Mouse (Mus musculus) MEL (cell line): ENCODE measurements at regions not wholly inside any gene's neighbourhood (a gene's known extent, or its start where the extent isn't known, plus 50 kb on each side); places are given as distances from the start of the nearest gene placed in this dataset.

Experiments used
- CHD1 ChIP-seq: IDR thresholded peaks from 2 replicates; pipeline ENCODE4 v1.6.1; 2012; ENCODE audit warnings: low read depth, mild to moderate bottlenecking, inconsistent platforms, low read length, improper control_type of control experiment
- CHD2 ChIP-seq: IDR thresholded peaks from 2 replicates; pipeline ENCODE4 v1.6.1; 2011; ENCODE audit warnings: low read length, improper control_type of control experiment
- CTCF ChIP-seq, 3 experiments: IDR thresholded peaks in 2 of 3; conservative IDR thresholded peaks in 1 of 3; 2 replicates each; pipeline ENCODE4 v1.5.1; 2011 to 2012; ENCODE audit warnings: low read length in 3 of 3, low read depth in 2 of 3, mild to moderate bottlenecking in 2 of 3, improper control_type of control experiment in 1 of 3, inconsistent platforms in 1 of 3, mixed read lengths in 1 of 3, moderate library complexity in 1 of 3; ENCODE audit not compliant: control insufficient read depth in 1 of 3, insufficient read depth in 1 of 3, poor library complexity in 1 of 3, severe bottlenecking in 1 of 3
- EP300 ChIP-seq, 2 experiments: IDR thresholded peaks; 2 replicates each; pipeline ENCODE4 v1.6.1; 2011; ENCODE audit warnings: improper control_type of control experiment in 2 of 2, low read length in 2 of 2, low read depth in 1 of 2, mild to moderate bottlenecking in 1 of 2
- ETS1 ChIP-seq: IDR thresholded peaks from 2 replicates; pipeline ENCODE4 v1.6.1; 2012; ENCODE audit warnings: low read depth, mild to moderate bottlenecking, inconsistent platforms, low read length, improper control_type of control experiment, moderate library complexity
- JUND ChIP-seq: IDR thresholded peaks from 2 replicates; pipeline ENCODE4 v1.6.1; 2011; ENCODE audit warnings: low read depth, mild to moderate bottlenecking, improper control_type of control experiment, low read length
- MAFK ChIP-seq: IDR thresholded peaks from 2 replicates; pipeline ENCODE4 v1.6.1; 2011; ENCODE audit warnings: low read depth, mild to moderate bottlenecking, low read length, improper control_type of control experiment, borderline replicate concordance
- MAX ChIP-seq: IDR thresholded peaks from 2 replicates; pipeline ENCODE4 v1.6.1; 2011; ENCODE audit warnings: low read length, improper control_type of control experiment
- MAZ ChIP-seq: IDR thresholded peaks from 2 replicates; pipeline ENCODE4 v1.6.1; 2012; ENCODE audit warnings: low read depth, mild to moderate bottlenecking, inconsistent platforms, low read length, improper control_type of control experiment
- POLR2A ChIP-seq, 2 experiments: IDR thresholded peaks; 2 replicates each; pipeline ENCODE4 v1.6.1; 2011 to 2012; ENCODE audit warnings: low read length in 2 of 2, mild to moderate bottlenecking in 2 of 2, control low read depth in 1 of 2, improper control_type of control experiment in 1 of 2, low read depth in 1 of 2, moderate library complexity in 1 of 2; ENCODE audit not compliant: control insufficient read depth in 1 of 2, insufficient read depth in 1 of 2, poor library complexity in 1 of 2
- RCOR1 ChIP-seq: IDR thresholded peaks from 2 replicates; pipeline ENCODE4 v1.6.1; 2012; ENCODE audit warnings: low read depth, mild to moderate bottlenecking, inconsistent platforms, low read length, improper control_type of control experiment
- SMC3 ChIP-seq: IDR thresholded peaks from 2 replicates; pipeline ENCODE4 v1.6.1; 2011; ENCODE audit warnings: low read depth, low read length, improper control_type of control experiment
- TCF12 ChIP-seq: IDR thresholded peaks from 2 replicates; pipeline ENCODE4 v1.6.1; 2014; ENCODE audit warnings: low read depth, mild to moderate bottlenecking, inconsistent platforms, low read length, improper control_type of control experiment, moderate library complexity
- ZNF384 ChIP-seq: IDR thresholded peaks from 2 replicates; pipeline ENCODE4 v1.6.1; 2012; ENCODE audit warnings: low read depth, mild to moderate bottlenecking, inconsistent platforms, low read length, improper control_type of control experiment

DNA sequence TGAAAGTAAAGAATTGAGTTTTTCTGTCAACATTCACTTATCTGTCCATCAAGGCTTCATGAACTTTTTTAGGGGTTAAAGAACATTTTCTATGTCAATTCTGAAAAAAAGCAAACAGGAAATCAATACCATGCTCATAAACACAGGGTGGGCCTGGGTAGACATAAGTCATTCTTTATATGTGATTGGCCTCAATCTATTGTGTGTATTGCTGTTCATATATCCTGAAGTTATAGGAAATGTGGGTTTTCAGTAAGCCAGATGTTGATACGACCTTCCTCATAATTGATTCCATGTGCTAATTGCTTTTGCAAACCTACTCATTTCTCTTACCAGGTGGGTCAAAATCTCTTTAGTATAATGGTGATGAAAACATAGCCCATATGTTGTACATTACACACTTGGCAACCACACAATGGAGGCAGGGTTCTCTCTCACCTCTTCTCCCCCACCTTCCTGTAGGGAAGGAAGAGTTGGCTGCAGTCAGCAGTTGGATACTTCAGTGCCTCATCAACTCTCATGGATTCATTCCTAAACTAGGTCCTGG is 182.6 kb upstream of the Cd180 start:
- no peak for TF ChIP-seq EP300 (IDR thresholded peaks at IDR 0.05; ENCODE audit: low read depth in 1 of 2, low read length in 2 of 2)
- TF ChIP-seq MAX = no peak
- TF ChIP-seq POLR2A (IDR thresholded peaks at IDR 0.05; ENCODE audit: control insufficient read depth in 1 of 2, insufficient read depth in 1 of 2, low read depth in 1 of 2, low read length in 2 of 2, poor library complexity in 1 of 2) = no peak
- TF ChIP-seq CHD2 = no peak
- TF ChIP-seq CHD1 = no peak
- no peak for TF ChIP-seq SMC3
- no peak for TF ChIP-seq TCF12
- no peak for TF ChIP-seq RCOR1
- TF ChIP-seq ETS1 = no peak
- TF ChIP-seq JUND = no peak
- no peak for TF ChIP-seq ZNF384
- no peak for TF ChIP-seq CTCF (IDR thresholded peaks at IDR 0.05 in 2 of 3, conservative IDR thresholded peaks at IDR 0.05 in 1 of 3; ENCODE audit: control insufficient read depth in 1 of 3, insufficient read depth in 1 of 3, low read depth in 2 of 3, low read length in 3 of 3, poor library complexity in 1 of 3, severe bottlenecking in 1 of 3)
- TF ChIP-seq MAFK = no peak
- TF ChIP-seq MAZ = no peak
